Mouse (Mus musculus) olfactory bulb, adult 2 months (tissue): ENCODE measurements around the gene Olfr54.

Experiments
- CTCF ChIP-seq: fragments of 200-500 bp; IDR thresholded peaks from 2 replicates; pipeline ENCODE4 v1.5.1; 2012; ENCODE audit warnings: low read depth, mild to moderate bottlenecking, low read length, moderate library complexity; ENCODE audit not compliant: insufficient read depth
- POLR2A ChIP-seq: fragments of 200-500 bp; IDR thresholded peaks from 2 replicates; pipeline ENCODE4 v1.6.1; 2012; ENCODE audit warnings: mild to moderate bottlenecking, low read depth, low read length, moderate library complexity; ENCODE audit not compliant: insufficient read depth

DNA sequence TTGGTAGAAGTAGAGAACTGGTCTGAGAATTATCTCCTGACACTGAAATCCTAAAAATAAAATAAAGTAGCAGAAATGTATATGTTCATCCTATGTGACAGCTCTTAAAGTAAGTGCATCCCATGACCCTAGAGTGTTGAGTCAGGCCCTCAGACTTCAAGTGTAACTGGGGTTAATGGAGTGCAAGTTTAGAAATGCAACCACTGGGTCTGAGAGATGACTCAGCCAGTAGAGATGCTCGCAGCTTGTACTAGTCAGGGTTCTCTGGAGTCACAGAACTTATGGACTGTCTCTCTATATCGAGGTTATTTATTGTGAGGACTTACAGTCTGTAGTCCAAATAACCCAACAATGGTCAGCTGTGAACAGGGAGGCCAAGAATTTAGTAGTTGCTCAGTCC is 37.6 kb downstream of the Olfr54 start:
- TF ChIP-seq CTCF (no peak), POLR2A (no peak)
